Mouse (Mus musculus): ENCODE results near the gene Slc16a3. TPM values are rescaled to one million over a fixed set of nuclear protein-coding genes. Genes with fewer than 3 reads are reported as not detected.

Gene Slc16a3
- polyA plus RNA-seq, 2 experiments = 36.4 to 69.5 TPM

GRCm38 (mm10) chr11:120962909-120963308, 14.6 kb downstream of the Slc16a3 start:
- DNase-seq (ENCODE audit: low spot score) (no peak), ATAC-seq (ENCODE audit: low FRiP score, low read depth) (no peak)
- TF ChIP-seq POLR2A (IDR thresholded peaks at IDR 0.05; ENCODE audit: borderline replicate concordance, extremely low read depth, insufficient read depth, insufficient read length) = no peak
- Histone ChIP-seq H3K27me3 (ENCODE audit: control insufficient read depth, insufficient read depth, low read length) (no peaks in the 10 kb centered on the region), H3K36me3 (ENCODE audit: control insufficient read depth, insufficient read depth, low read length) (peaks cover 96% of the 10 kb centered on the region), H3K9me3 (ENCODE audit: control insufficient read depth, low read length) (no peaks in the 10 kb centered on the region), H3K4me3 (replicated peaks; ENCODE audit: low read length) (no peak overlapping the region), H3K4me2 (replicated peaks; ENCODE audit: low read depth, low read length, severe bottlenecking) (no peak overlapping the region), H3K9ac (ENCODE audit: low read depth, low read length, severe bottlenecking) (no peak overlapping the region), H3K4me1 (ENCODE audit: control insufficient read depth, insufficient read depth, low read length) (no peaks in the 10 kb centered on the region), H3K27ac (replicated peaks; ENCODE audit: low read depth, low read length) (no peak overlapping the region)
- 80% methylated on average over 7 of the region's 7 CpGs for WGBS

- TF ChIP-seq POLR2A (IDR thresholded peaks at IDR 0.05; ENCODE audit: borderline replicate concordance, extremely low read depth, insufficient read depth, insufficient read length) = no peak
- H3K4me1 ChIP-seq (ENCODE audit: control insufficient read depth, insufficient read depth, low read length) = no peaks in the 10 kb centered on the region
- WGBS = 73% methylated on average over 10 of the region's 10 CpGs
- no peaks in the 10 kb centered on the region for H3K27me3 ChIP-seq (ENCODE audit: control insufficient read depth, insufficient read depth, low read length)
- peaks cover 96% of the 10 kb centered on the region for H3K36me3 ChIP-seq (ENCODE audit: control insufficient read depth, insufficient read depth, low read length)
- ATAC-seq (ENCODE audit: low FRiP score, low read depth) = no peak
- H3K27ac ChIP-seq (replicated peaks; ENCODE audit: low read depth, low read length) = no peak overlapping the region
- no peak for DNase-seq (ENCODE audit: low spot score)
- H3K4me3 ChIP-seq (replicated peaks; ENCODE audit: low read length) = no peak overlapping the region
- no peak overlapping the region for H3K9ac ChIP-seq (ENCODE audit: low read depth, low read length, severe bottlenecking)
- H3K4me2 ChIP-seq (replicated peaks; ENCODE audit: low read depth, low read length, severe bottlenecking) = no peak overlapping the region
- no peaks in the 10 kb centered on the region for H3K9me3 ChIP-seq (ENCODE audit: control insufficient read depth, low read length)
These were observed 16.2 kb downstream of the Slc16a3 start for GRCm38 (mm10) chr11:120964195-120965157.

- no peaks in the 10 kb centered on the region for H3K27me3 ChIP-seq (ENCODE audit: control insufficient read depth, insufficient read depth, low read length)
- peaks cover 97% of the 10 kb centered on the region for H3K36me3 ChIP-seq (ENCODE audit: control insufficient read depth, insufficient read depth, low read length)
- no peaks in the 10 kb centered on the region for H3K9me3 ChIP-seq (ENCODE audit: control insufficient read depth, low read length)
- ATAC-seq (ENCODE audit: low FRiP score, low read depth) (no peak), DNase-seq (ENCODE audit: low spot score) (no peak)
- H3K4me2 ChIP-seq (replicated peaks; ENCODE audit: low read depth, low read length, severe bottlenecking) = no peak overlapping the region
- no peak overlapping the region for H3K27ac ChIP-seq (replicated peaks; ENCODE audit: low read depth, low read length)
- H3K4me3 ChIP-seq (replicated peaks; ENCODE audit: low read length) = no peak overlapping the region
- WGBS = 72% methylated on average over 4 of the region's 4 CpGs
- no peak overlapping the region for H3K9ac ChIP-seq (ENCODE audit: low read depth, low read length, severe bottlenecking)
- no peak for TF ChIP-seq POLR2A (IDR thresholded peaks at IDR 0.05; ENCODE audit: borderline replicate concordance, extremely low read depth, insufficient read depth, insufficient read length)
- no peaks in the 10 kb centered on the region for H3K4me1 ChIP-seq (ENCODE audit: control insufficient read depth, insufficient read depth, low read length)
These were observed 17.3 kb downstream of the Slc16a3 start for GRCm38 (mm10) chr11:120965587-120965986.

GRCm38 (mm10) chr11:120969742-120970141, 21.5 kb downstream of the Slc16a3 start:
- H3K9ac ChIP-seq (ENCODE audit: low read depth, low read length, severe bottlenecking) = no peak overlapping the region
- TF ChIP-seq POLR2A (IDR thresholded peaks at IDR 0.05; ENCODE audit: borderline replicate concordance, extremely low read depth, insufficient read depth, insufficient read length) = no peak
- no peaks in the 10 kb centered on the region for H3K27me3 ChIP-seq (ENCODE audit: control insufficient read depth, insufficient read depth, low read length)
- no peak overlapping the region for H3K4me3 ChIP-seq (replicated peaks; ENCODE audit: low read length)
- WGBS = 94% methylated on average over 5 of the region's 5 CpGs
- DNase-seq (ENCODE audit: low spot score) (no peak), ATAC-seq (ENCODE audit: low FRiP score, low read depth) (no peak)
- no peak overlapping the region for H3K4me2 ChIP-seq (replicated peaks; ENCODE audit: low read depth, low read length, severe bottlenecking)
- no peaks in the 10 kb centered on the region for H3K9me3 ChIP-seq (ENCODE audit: control insufficient read depth, low read length)
- no peaks in the 10 kb centered on the region for H3K4me1 ChIP-seq (ENCODE audit: control insufficient read depth, insufficient read depth, low read length)
- peaks cover 100% of the 10 kb centered on the region for H3K36me3 ChIP-seq (ENCODE audit: control insufficient read depth, insufficient read depth, low read length)
- no peak overlapping the region for H3K27ac ChIP-seq (replicated peaks; ENCODE audit: low read depth, low read length)

GRCm38 (mm10) chr11:120971237-120971636, 23.0 kb downstream of the Slc16a3 start:
- ATAC-seq (ENCODE audit: low FRiP score, low read depth) (no peak), DNase-seq (ENCODE audit: low spot score) (no peak)
- Histone ChIP-seq H3K4me2 (replicated peaks; ENCODE audit: low read depth, low read length, severe bottlenecking) (no peak overlapping the region), H3K27ac (replicated peaks; ENCODE audit: low read depth, low read length) (no peak overlapping the region), H3K9ac (ENCODE audit: low read depth, low read length, severe bottlenecking) (no peak overlapping the region), H3K36me3 (ENCODE audit: control insufficient read depth, insufficient read depth, low read length) (peaks cover 100% of the 10 kb centered on the region), H3K4me3 (replicated peaks; ENCODE audit: low read length) (no peak overlapping the region), H3K27me3 (ENCODE audit: control insufficient read depth, insufficient read depth, low read length) (no peaks in the 10 kb centered on the region), H3K9me3 (ENCODE audit: control insufficient read depth, low read length) (no peaks in the 10 kb centered on the region), H3K4me1 (ENCODE audit: control insufficient read depth, insufficient read depth, low read length) (no peaks in the 10 kb centered on the region)
- TF ChIP-seq POLR2A (IDR thresholded peaks at IDR 0.05; ENCODE audit: borderline replicate concordance, extremely low read depth, insufficient read depth, insufficient read length) = no peak
- WGBS = 92% methylated on average over 5 of the region's 5 CpGs
